Mouse (Mus musculus) v-Abl transformed pro-B cells (cell line): ENCODE data around the gene Fabp1.

Source experiments
- in situ Hi-C, 2 experiments: fragments of 400-800 bp; cut with MboI; formaldehyde crosslinking; loops; one replicate each; pipeline ENCODE4 v1.15.1; 2025; ENCODE audit not compliant: unreplicated experiment in 2 of 2

Gene Fabp1

DNA sequence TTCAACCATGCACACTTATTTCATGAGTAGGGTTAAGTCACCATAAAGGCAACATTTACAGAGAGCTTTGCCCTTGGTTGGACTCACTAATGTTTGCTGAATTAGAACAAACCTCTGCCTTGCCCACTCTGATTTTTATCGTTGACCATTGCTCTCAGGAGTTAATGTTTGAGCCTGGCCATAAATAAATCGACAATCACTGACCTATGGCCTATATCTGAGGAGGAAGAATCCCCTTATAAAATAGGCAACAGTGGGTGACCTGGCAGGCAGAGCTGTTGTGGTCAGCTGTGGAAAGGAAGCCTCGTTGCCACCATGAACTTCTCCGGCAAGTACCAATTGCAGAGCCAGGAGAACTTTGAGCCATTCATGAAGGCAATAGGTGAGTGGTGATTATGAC is at the start of gene Fabp1:
Fabp1 (plus strand) TSS at position 216 of the 400 bp plus-strand sequence.
- in situ Hi-C loops, result no loop called here

DNA sequence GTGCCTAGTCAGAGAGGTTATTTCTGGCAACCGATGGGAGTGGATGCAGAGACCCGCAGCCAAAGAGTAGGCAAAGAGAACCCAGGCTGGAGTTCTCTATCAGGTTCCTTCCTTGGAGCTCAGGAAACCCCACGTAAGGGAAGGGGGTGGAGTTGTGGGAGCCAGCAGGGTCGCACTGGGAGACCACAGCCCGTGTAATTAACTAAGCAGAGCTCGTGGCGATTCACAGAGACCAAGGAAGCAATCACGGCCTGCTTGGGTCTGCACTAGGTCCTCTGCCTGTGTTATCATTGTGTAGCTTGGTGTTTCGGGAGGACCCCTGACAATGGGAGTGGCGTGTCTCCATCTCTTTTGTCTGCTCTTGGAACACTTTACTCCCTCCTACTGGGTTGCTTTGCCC is 48.5 kb upstream of the Fabp1 start:
- in situ Hi-C loops, result loop anchor here (5.0 to 25.0 kb wide), 5 partner anchors 511 to 1094 kb away; no protein-coding TSS in a partner anchor

DNA sequence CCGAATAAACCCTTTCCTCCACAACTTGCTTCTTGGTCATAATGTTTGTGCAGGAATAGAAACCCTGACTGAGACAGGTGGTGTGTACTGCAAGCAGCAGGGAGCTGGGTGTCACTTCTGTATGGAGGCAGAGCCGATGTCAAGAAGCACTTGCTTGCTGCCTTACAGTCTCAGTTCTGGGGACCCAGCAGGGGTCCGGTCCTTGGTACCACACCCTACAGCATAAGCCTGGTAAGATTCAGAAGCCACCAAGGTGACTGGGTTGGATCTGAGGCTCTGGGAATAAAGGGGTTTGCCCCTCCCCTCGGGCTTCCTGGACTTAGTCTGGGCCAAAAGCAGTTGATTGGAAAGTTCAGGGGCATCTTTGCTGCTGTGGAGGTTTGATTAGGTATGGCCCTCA is 46.1 kb upstream of the Fabp1 start:
- in situ Hi-C loops, result loop anchor here (5.0 to 25.0 kb wide), 5 partner anchors 509 to 1091 kb away; no protein-coding TSS in a partner anchor

DNA sequence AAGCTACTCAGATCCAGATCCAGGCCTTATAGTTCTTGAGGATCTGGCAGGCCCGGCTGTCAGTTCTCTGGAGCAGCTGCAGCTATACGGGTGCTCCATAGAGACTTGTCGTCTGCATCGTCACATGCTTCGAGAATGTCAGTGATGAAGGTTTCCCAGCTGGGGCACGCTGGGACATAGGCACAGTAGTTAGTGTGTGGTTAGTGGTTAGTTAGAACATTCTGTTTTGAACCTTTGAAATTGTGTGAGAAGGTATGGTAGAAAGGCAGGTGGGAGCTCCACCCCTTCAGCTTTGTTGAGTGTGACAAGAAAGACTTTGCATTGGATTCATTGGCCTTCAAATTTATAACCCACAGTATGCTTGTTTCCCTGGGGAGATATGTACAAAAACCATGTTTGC is 44.8 kb upstream of the Fabp1 start:
- in situ Hi-C loops, result loop anchor here (5.0 to 25.0 kb wide), 5 partner anchors 507 to 1090 kb away; no protein-coding TSS in a partner anchor

DNA sequence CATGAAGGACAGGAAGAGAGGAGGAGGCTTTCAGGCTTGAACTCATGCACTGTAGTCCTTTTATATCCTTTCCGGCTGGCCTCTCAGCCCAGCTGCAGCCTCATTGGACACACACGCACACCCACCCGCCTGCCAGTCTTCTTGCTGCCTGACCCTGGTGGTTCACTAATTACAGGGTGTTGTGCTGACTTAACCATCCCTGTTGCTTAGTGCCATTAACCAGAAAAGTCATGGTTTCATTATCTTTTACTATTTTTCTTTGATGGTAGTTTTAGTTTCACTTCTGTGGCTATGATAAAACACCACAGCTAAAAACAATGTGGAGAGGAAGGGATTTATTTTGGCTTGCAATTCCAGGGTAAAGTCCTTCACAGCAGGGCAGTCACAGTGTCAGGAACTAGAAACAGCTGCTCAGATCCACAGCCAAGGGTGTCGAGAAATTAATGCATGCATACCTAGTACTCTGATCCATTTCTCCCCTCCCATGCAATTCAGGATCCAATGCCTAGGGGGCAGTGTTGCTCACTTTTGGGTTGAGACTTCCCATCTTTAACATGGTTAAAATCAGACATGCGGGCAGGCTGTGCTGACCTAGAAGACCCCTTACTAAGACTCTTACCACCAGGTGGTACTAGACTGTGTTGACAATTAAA is 42.8 kb upstream of the Fabp1 start:
- in situ Hi-C loops, result loop anchor here (10.0 to 25.0 kb wide), 3 partner anchors 506 to 1088 kb away; no protein-coding TSS in a partner anchor

DNA sequence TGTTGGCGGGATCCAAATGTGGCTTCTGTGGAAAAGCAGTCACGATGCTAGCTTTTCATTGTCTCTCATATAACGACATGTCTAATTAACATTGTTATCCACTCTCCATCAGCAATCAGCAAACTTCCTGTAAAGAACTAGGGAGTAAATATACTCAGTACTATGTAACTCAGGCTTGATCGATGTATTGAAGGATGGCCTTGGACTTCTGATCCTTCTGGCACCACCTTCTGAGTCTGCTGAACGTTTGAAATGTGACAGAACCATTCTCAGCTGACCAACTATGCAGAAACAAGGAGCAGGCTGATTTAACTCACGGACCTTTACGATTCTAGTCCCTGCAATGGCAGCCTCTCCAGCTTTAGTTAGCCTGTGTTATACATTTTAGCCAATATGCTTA is 38.3 kb upstream of the Fabp1 start:
- in situ Hi-C loops, result loop anchor here (10.0 to 25.0 kb wide), 3 partner anchors 244 to 1001 kb away; no protein-coding TSS in a partner anchor

DNA sequence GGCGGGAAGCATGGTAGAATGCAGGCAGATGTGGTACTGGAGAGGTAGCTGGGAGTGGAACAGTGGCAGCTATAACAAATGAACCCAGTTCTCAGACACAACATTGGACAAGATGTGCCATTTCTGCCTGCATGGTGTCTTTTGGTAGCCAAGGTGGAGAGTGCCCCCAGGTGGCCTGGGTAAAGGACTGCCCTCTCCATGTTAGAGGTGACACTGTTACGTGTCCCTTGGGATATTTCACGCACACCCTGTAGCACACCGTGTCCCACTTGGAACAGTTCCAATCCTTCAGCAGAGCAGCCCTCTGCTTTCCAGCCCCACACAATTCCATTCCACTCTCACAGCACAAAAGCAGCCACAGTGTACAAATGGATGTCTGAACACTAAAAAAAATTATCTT is 37.4 kb upstream of the Fabp1 start:
- in situ Hi-C loops, result loop anchor here (10.0 to 25.0 kb wide), 3 partner anchors 243 to 1000 kb away; no protein-coding TSS in a partner anchor

DNA sequence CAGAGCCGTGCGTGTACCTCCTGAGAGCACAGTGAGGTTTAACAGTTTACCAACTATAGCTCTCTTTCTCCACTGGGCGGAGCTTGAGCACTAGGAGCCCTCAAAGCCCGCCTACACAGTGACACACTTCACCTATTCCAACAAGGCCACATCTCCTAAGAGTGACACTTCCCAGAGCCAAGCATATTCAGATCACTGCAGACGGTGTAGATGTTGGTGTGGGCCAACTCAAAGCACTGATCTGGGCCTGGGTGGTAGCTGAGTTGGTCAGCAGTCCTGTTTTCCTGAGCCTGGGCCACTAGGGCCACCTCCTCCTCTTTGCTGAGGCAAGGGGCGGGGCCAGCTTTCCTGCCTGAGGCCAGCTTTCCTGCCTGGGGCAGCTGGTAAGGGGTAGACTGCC is 35.2 kb upstream of the Fabp1 start:
- in situ Hi-C loops, result loop anchor here (10.0 to 25.0 kb wide), 3 partner anchors 240 to 998 kb away; no protein-coding TSS in a partner anchor

DNA sequence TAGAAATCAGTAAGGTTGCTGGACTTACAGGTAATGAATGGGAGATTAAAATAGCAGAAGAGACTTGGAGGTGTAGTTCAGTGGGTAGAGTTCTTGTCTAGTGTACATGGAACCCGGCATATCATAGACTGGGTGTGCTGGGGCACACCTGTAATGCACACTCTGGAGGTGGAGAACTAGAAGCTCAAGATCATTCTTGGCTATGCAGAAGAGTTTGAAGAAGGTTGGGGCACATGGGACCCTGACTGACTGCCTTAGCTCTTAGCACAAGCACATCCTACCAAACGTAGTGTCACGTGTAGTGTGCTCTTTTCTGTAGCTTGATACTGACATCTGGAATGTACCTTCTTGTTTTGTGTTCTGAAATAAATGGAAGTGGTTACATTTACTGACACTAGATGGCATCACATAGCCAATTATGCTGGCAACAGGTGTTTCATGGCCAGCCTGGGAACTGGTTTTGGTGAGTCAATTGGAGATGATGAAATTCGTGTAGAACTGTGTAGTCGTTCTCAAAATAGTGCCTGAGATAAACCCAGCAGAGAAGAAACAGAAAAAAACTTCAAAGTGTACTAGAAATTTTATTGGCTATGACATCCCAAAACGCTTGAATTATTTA is 33.0 kb upstream of the Fabp1 start:
- in situ Hi-C loops, result loop anchor here (10.0 to 25.0 kb wide), 3 partner anchors 238 to 996 kb away; no protein-coding TSS in a partner anchor

DNA sequence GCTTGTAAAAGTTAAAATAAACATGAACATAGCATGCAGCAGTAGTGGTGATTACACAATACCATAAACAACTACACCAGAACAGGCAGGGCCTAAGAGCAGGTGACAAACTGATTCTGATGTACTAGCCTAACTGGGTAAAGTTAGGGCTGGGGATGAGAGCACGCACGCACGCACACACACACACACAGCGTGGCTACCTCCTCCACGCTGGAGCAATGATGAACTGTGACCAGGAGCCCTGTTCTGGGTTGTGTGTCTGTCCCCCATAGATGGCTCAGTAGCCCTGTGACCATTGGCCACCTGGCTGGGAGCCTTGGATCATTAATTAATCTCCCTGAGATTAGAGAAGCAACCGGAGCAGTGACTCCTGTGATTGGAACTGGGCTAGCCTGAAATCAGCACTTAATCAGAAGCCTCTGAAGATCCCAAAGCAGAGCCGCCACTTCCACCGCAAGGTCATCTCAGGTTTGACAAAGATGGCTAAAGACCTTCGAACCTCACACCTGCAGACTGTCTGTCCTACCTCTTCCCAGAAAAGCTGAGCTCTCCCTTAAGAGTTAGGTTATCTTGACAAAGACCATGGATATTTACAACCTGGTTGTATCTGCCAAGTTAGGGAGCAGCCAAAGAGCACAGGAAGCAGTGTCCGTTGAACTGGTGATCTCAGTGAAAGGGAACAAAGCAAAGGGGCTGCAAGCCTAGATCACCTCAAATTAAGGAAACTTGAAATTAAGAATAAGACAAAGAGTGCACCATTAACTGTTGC is 26.6 kb upstream of the Fabp1 start:
- in situ Hi-C loops, result loop anchor here in 1 of 2 experiments (25.0 kb wide), 2 partner anchors 489 to 989 kb away; no protein-coding TSS in a partner anchor

DNA sequence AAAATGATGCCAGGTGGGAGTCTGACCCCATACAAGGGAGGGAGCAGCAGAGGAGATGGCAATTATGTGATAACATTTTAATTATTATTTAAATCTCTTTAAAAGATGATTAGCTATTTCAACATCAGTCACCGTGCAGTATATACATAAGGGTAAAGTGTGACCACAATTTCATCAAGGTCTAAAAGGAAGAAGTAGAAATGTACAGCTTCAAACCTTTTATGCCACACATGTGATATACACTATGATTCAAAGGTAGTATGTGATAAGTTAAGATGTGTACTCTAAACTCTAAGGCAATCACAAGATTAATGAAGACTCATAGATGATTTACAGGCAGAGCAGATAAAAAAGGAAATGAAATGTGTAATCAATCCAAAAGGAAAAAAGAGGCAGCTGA is 19.0 kb upstream of the Fabp1 start:
- in situ Hi-C loops, result no loop called here

DNA sequence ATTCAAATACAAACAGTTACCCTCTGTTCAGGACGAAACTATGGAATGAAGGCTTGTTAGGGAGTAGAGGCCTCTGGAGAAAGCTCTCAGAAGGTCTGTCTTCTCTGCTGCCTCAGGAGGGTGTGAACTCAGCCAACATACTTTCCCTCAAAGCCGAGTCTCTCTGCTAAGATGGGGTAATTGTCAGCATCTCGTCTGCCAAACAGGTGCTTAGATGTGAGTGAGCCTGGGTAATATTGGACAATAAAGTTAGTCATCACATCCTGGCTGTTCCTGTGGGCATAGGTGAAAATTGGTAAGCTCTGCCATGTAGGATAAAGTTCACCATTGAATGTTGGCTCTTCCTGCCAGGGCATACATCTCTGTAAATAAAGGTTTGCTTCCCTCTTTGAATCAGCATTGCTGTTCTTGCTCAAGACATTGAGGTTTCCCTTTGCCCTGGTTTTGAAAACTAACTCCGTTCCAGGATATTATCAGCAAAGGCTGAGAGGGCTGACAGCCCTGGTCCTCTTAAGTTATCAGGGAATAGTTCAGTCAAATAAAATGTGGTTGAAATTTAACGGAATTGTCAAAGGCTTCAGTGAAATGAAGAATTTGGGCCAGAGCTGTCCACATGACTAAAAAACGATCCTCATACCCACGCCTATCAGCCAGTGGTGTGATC is 14.6 kb upstream of the Fabp1 start:
- in situ Hi-C loops, result no loop called here

DNA sequence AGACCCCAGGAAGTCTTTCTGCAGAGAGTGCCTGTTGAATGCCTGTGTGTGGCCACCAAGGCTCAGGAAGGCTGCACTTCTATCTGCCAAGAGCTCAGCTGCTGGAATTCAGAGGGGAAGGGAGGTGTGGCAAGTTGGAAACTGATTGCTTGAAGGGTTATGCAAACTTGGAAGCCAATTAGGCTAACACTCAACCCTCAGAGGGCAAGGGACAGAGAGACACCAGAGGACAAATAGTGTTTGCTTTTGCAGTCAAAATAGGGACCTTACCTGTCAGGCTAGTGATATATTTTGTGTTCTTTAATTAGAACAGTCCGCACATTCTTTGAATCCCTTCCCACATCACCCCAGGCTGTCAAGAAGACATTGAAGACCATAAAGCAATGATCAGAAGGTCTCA is 10.0 kb upstream of the Fabp1 start:
- in situ Hi-C loops, result no loop called here

DNA sequence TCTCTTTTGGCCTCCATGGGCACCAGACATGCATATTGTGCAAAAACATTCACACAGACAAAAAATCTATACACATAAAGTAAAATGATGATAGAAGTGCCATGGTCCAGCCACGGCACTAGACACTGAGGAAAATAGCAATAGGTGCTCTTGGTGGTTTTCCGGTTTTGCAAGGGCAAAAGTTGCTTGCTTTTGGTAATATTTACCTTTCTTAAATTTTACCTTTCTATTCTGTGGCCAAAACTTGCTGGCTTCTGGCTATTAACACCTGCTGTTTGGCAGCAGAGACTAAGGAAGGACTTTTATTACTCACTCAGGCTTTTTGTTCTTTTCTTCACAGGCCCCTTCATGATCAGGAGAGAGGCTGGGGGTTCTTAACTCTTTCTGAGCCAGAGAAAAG is 9.1 kb upstream of the Fabp1 start:
- in situ Hi-C loops, result no loop called here

DNA sequence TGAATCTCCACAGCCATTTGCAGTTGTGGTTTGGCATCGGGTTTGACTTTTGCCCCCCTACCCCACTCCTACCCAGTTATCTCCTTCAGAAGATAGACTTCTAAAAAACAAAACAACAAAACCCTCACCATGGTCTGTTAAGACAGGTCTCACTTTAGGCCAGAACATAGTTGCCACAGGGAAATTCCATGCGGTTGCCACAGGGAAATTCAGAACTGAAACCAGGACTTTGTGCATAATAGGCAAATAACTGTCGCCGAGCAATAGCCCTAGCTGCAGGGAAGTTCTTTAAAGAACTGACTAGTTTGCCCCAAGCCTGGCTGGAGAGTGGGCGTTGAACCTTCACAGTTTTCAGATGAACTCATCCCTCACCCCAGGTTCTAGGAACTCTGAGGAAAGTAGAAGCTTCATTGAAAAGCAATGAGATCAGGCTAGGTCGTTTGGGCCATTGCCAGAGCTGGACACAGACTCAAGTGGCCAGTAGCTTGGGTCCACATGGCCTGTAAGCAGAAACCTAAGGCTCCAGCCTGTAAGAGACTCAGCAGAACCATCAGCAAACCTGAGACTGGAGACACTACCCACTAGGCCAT is 6.4 kb upstream of the Fabp1 start:
- in situ Hi-C loops, result no loop called here

DNA sequence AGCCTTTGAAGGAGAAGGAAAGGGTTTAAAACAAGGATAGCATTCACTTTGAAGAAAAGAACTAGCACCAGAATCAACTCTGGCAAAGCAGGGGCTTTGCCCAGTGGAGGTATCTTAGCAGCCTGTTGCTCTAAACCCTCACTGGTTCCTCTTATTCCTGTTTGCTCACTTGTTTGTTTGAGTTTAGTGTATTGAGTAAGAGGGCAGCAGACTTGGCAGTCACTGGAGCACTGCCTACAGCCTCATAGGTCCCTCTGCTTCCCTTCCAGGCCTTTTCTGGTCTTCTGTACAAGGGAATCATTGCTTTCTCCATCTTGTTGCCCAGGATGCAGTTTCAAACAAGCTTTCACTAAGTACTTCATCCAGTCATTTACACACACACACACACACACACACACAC is 3.5 kb upstream of the Fabp1 start:
- in situ Hi-C loops, result no loop called here

DNA sequence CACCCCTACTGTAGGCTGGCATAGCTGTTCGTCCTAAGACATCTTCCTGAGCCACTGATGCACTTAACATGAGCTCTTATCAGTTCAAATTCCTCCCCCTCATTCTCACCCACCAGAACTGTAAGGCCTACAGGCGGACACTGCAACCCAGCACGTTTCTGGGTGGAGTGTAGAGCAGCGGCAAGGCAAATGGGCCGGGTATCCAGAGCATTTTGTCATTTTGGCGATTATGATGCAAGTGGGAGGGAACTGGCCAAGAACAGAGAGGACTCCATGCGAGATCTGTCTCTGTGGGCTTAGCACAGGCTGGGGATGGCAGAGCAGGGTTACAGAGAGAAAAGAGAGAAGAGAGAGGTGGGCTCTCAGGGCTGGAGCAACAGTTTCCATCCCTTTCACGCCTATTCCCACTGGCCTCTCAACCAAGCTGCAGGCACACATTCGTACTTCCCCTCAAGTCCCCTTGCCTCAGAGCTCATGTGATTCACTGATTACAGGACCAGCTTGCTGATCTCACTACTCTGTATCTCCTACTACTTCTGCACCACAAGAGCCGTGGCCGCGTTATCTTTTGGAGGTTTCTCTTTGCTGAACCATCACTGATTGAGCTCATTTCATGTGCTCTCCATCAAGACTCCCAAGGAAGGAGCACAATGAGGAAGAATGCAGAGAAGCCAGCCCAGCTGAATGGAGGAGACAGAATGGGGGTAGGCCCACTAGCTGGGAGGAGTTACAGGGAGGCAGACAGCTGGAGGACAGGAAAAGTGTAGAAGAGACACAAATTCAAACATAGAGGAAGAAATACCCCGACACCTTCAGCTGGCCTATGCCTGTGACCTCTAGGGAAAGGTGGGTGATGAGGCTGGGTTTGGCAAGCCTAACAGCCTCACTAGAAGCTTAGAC is 1.7 kb upstream of the Fabp1 start:
- in situ Hi-C loops, result no loop called here

DNA sequence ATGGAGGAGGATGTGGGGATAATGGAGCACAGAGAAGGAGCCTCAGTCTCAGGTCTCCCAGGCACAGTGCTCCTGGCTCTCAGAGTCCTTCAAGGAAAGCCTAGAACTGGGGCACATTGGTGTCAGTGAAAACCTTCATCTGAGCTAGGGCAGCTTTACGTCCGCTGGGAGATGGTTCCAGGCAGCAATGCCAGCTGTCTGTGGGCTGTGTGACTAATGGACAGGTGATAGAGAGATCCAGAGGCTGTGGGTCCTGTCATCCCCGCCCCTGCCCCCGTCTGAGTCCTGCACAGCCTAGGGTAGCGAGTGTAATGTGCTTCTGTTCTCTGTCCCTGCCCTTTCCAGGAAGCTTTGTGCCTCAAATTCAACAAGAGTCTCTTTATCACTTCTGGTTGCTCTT is 2.3 kb downstream of the Fabp1 start:
- in situ Hi-C loops, result no loop called here

DNA sequence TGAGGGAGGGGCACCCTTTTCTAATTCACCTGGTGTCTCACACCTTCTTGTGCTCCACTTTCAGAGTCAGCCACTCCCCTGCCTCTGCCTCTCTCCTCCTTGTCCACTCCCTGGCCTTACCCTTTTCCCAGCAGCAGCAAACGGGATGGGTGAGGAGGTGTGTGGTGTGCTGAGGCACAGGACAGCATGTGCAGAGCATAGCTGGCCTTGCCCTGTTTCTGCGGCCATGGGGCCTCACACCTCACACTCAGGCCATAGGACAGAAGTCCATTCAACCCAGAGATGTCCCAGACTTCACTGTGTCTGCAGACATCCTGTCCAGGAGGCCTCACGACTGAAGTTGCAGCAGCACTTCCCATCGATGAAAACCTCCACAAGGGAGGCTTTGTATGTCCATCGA is 4.0 kb downstream of the Fabp1 start:
- in situ Hi-C loops, result no loop called here
